Mouse (Mus musculus) fibroblast of lung, adult 2 months (primary cell): Measurements from ENCODE around the gene Tsc22d3.
A peak's percentile ranks its signal among the peaks of the same experiment; 100 is the strongest.

Experiments used
- DNase-seq: peaks from one replicate; pipeline ENCODE4 v3.0.0-alpha.2; 2011; ENCODE audit warnings: low read depth

Gene Tsc22d3

GRCm38 (mm10) chrX:140600410-140601109 lies at the start of gene Tsc22d3:
Tsc22d3 (minus strand) TSS chrX:140600659.
- DNase-seq: peak; percentile 29

- DNase-seq: no peak
Observed at GRCm38 (mm10) chrX:140639592-140639991, 39.1 kb upstream of the Tsc22d3 start.

- no peak for DNase-seq
Observed at GRCm38 (mm10) chrX:140638028-140638427, 37.6 kb upstream of the Tsc22d3 start.

GRCm38 (mm10) chrX:140624875-140625594 lies 24.6 kb upstream of the Tsc22d3 start:
- DNase-seq: no peak

GRCm38 (mm10) chrX:140609938-140610337 lies 9.5 kb upstream of the Tsc22d3 start:
- DNase-seq: no peak

GRCm38 (mm10) chrX:140601884-140602283 lies 1.4 kb upstream of the Tsc22d3 start:
- no peak for DNase-seq

GRCm38 (mm10) chrX:140601311-140601710 lies 852 bp upstream of the Tsc22d3 start:
- no peak for DNase-seq

- no peak for DNase-seq
Observed at GRCm38 (mm10) chrX:140599561-140600409, 674 bp downstream of the Tsc22d3 start.

GRCm38 (mm10) chrX:140598850-140599560 lies 1.5 kb downstream of the Tsc22d3 start:
- no peak for DNase-seq

GRCm38 (mm10) chrX:140598194-140598849 lies 2.1 kb downstream of the Tsc22d3 start:
- no peak for DNase-seq

- DNase-seq: no peak
Observed at GRCm38 (mm10) chrX:140591176-140591575, 9.3 kb downstream of the Tsc22d3 start.

- no peak for DNase-seq
Observed at GRCm38 (mm10) chrX:140590142-140590541, 10.3 kb downstream of the Tsc22d3 start.

- no peak for DNase-seq
Observed at GRCm38 (mm10) chrX:140589194-140589751, 11.2 kb downstream of the Tsc22d3 start.

- no peak for DNase-seq
Observed at GRCm38 (mm10) chrX:140588534-140588933, 11.9 kb downstream of the Tsc22d3 start.

GRCm38 (mm10) chrX:140580416-140580815 lies 20.0 kb downstream of the Tsc22d3 start:
- no peak for DNase-seq

GRCm38 (mm10) chrX:140575636-140576035 lies 24.8 kb downstream of the Tsc22d3 start:
- no peak for DNase-seq

- no peak for DNase-seq
Observed at GRCm38 (mm10) chrX:140575200-140575599, 25.3 kb downstream of the Tsc22d3 start.

GRCm38 (mm10) chrX:140572702-140573338 lies 27.6 kb downstream of the Tsc22d3 start:
- DNase-seq: no peak

GRCm38 (mm10) chrX:140569595-140569994 lies 30.9 kb downstream of the Tsc22d3 start:
- no peak for DNase-seq

GRCm38 (mm10) chrX:140567711-140568407 lies 32.6 kb downstream of the Tsc22d3 start:
- DNase-seq: no peak
